Mouse (Mus musculus) adrenal gland, postnatal 4 days (tissue): ENCODE measurements around the gene Ctsl. TPM values are rescaled to one million over a fixed set of nuclear protein-coding genes. Genes with fewer than 3 reads are reported as not detected.

ENCODE experiments used
- DNase-seq, 2 experiments: peaks; one replicate each; pipeline ENCODE4 v3.0.0; 2021 to 2022; ENCODE audit warnings: low spot score in 2 of 2, mixed read lengths in 2 of 2
- total RNA-seq, 2 experiments: library from RNA; stranded (reverse); gene quantifications; 2 replicates each; pipeline ENCODE4 v1.2.3; 2021

Gene Ctsl
- total RNA-seq, 2 experiments from 2014 or later, result 275 to 276 TPM

DNA sequence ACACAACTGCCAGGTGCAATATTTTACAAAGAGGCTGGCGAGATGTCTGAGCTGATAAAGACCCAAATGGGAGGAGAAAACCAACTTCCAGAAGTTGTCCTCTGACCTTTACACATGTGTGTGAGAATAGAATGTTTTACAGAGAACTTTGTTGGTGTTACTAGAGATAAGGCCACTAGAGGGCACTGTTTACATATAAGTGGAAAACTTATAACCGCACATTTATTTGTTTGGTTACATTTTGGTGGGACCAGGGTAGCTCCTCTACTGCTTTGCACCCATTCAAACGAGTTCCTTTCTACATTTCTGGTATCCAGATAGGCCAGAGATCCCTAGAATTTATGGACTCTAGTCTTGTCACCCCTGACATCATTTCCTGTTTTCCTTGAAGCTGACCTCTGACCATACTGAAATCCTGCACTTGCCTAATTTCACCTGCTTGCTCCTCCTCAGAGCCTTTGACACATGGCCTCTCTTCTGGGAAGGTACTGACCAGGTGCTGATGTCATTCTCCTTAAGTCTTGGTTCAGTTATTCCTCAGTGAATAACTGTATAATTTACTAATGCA lies 55.1 kb downstream of the Ctsl start:
- no peak for DNase-seq

DNA sequence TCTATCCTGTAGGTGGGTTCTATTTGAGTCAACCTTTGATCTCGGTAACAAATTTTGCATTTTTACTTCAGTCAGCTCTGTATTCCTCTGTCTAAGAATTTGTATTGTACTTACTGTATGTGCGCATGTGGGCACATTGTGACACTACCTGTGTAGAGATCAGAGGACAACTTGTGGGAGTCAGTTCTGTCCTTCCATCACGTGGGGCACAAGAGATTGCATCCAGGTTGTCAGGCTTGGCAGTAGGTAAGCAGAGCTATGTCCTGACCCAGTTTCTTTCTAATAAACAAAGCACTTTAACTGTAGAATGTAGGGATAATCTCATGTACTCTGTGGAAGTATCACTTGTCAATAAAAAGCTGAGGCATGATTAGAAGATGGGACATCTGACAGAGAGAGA lies 56.6 kb downstream of the Ctsl start:
- DNase-seq, result no peak

DNA sequence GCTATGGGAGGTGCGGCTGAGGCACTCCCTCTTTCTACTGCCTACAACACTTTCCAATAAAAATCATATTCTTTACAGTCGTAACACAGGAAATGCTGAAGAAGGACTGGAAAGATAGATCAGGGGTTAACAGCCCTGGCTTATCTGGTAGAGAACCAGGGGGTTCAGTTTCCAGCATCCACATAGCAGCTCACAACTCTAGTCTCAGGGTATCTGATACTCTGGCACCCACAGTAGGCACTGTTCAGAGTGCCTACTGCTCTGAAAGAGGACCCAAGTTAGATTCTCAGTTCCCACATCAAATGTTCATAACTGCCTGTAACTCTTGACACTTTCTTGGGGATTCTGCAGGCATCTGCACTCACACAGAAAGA lies 57.8 kb downstream of the Ctsl start:
- DNase-seq, result no peak

DNA sequence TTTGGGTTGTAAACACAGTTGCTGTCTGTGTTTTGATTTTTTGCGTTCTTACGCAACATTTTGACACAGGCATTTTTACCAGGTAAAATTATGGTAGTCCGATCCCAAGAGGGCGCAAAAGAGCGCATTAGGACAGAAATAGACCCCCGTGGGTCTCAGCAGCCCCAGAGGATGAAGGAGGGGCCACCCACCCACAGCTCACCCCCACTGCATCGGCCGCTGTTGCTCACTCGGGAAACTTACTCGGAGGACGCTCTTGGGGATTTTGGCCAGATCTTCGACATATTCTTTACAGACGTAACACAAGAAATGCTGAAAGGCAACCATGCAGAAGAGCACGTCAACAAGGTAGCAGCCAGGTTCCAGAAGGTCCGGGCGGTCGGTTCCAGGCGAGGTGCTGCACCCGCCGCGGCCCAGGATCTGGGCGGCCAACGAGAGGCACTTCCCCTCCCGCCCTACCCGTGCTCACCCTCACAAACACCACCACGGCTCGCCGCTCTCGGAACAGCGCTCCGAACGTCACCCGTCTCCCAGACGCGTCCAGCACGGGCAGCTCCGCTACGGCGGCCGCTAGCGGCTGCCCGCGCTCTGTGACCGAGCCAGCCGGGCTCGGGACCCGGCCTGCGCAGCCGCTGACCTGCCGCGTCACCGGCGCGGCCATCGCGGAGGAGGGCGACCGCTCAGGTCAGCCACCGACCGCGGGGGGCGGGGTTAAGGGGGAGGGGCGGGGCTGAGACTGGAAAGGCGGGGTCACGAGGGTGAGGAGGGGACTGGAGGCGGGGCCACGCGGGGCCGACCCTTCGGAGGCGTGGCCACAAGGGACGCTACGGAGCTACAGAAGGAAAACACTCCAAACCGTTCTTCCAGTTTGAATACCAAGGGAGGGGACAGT lies 58.4 kb downstream of the Ctsl start, which contains the start of gene Aaed1:
TSS of gene Aaed1 (minus strand) at position 687 of the 892 bp plus-strand sequence.
- peak; percentile 90 to 93 for DNase-seq

DNA sequence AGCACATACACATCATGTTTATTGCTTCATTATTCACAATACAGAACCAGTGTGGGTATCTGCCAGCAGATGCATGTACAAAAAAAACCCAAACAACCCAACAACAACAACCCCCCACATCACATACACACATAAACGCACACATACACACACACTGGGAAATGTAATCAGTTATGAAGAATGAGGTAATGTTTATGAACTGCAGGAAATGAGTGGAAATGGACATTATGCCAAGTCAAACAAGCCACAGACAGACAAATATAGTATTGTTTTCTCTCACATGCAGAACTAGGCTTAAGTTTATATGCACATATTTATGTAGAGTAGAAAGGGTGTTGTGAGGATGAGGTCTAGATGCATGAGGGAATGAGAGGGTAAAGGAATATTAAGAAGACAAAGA lies 59.4 kb downstream of the Ctsl start:
- no peak for DNase-seq

DNA sequence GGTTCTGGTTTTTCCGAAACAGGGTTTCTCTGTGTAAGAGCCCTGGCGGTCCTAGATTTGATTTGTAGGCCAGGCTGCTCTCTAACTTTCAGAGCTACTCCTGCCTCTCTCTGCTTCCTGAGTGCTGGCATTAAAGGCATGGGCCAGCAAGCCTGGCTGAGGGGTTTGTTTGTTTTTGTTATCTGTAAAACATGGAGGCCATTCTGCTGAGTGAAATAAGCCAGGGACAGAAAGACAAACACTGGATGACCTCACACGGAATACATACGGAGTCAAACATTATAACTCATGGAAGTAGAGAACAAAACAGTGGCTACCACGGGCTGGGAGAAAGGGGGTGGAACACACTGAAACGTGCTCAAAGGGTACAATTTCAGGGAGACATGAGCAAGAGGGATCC lies 60.1 kb downstream of the Ctsl start:
- no peak for DNase-seq

DNA sequence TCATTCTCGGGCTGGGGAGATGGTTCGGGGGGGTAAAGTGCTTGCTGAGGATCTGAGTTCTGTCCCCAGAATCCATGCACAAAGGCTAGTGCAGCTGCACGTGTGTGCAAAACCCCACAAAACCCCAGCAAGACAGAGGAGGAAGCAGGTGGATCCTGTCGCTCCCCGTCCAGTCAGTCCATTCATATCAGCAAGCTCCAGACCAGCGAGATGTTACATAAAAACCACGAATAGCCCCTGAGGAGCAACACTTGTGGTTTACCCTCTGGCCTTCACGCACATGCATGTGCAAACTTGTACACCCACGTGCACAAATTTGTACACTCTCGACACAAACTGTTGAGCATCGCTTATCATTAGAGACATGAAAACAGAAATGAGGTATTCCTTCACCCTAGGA lies 60.8 kb downstream of the Ctsl start:
- no peak for DNase-seq

Other genes starting within 250 kb of the Ctsl start
- gene Slc35d2, start 241.5 kb downstream of the Ctsl start, total RNA-seq, result 10 to 100 TPM in 1 of 2 experiments, 1 to 10 TPM in 1; 7.8 to 11.7 TPM
- gene Zfp367, start 217.7 kb downstream of the Ctsl start, total RNA-seq, result 10 to 100 TPM; 25.2 to 26.6 TPM
- 10 to 100 TPM; 29.3 to 32.4 TPM for gene Habp4, start 209.1 kb downstream of the Ctsl start, total RNA-seq
- 10 to 100 TPM; 11.0 to 11.5 TPM for gene Cdc14b, start 95.6 kb downstream of the Ctsl start, total RNA-seq
- 10 to 100 TPM; 42.7 to 43.8 TPM for gene Aaed1, start 58.2 kb downstream of the Ctsl start, total RNA-seq
- 1 to 10 TPM; 4.5 to 5.2 TPM for gene Cdk20, start 61.4 kb upstream of the Ctsl start, total RNA-seq
- gene Fam240b, start 126.9 kb upstream of the Ctsl start, total RNA-seq, result not detected